Mouse (Mus musculus) thymus, adult 2 months (tissue): Measurements from ENCODE around the gene Upk3bl. TPM values are rescaled to one million over a fixed set of nuclear protein-coding genes. Genes with fewer than 3 reads are reported as not detected.
A peak's percentile ranks its signal among the peaks of the same experiment; 100 is the strongest.

ENCODE experiments used
- DNase-seq: peaks from one replicate; pipeline ENCODE4 v3.0.0; 2021
- H3K27ac ChIP-seq: fragments of 200-500 bp; 2 replicates; pipeline ENCODE4 v1.5.1; 2012; ENCODE audit warnings: low read length, control low read depth; ENCODE audit not compliant: control insufficient read depth, insufficient read depth
- H3K27me3 ChIP-seq: fragments of 200-500 bp; 2 replicates; pipeline ENCODE4 v1.6.1; 2012; ENCODE audit warnings: mild to moderate bottlenecking, low read length, moderate library complexity, mixed read lengths; ENCODE audit not compliant: control insufficient read depth, insufficient read depth
- H3K36me3 ChIP-seq: fragments of 200-500 bp; 2 replicates; pipeline ENCODE4 v1.6.1; 2012; ENCODE audit warnings: mild to moderate bottlenecking, low read length, moderate library complexity; ENCODE audit not compliant: control insufficient read depth, insufficient read depth
- H3K4me1 ChIP-seq: fragments of 200-500 bp; replicated peaks from 2 replicates; pipeline ENCODE4 v1.6.1; 2012; ENCODE audit warnings: low read length; ENCODE audit not compliant: control insufficient read depth, insufficient read depth
- H3K4me3 ChIP-seq: fragments of 200-500 bp; 2 replicates; pipeline ENCODE4 v1.5.1; 2012; ENCODE audit warnings: mild to moderate bottlenecking, low read length, control low read depth, moderate library complexity; ENCODE audit not compliant: control insufficient read depth, insufficient read depth
- CTCF ChIP-seq: fragments of 200-500 bp; IDR thresholded peaks from 2 replicates; pipeline ENCODE4 v1.5.1; 2012; ENCODE audit warnings: mild to moderate bottlenecking, control low read depth, low read length, moderate library complexity, borderline replicate concordance; ENCODE audit not compliant: control insufficient read depth, poor library complexity, insufficient read depth; ENCODE audit errors: extremely low read depth
- POLR2A ChIP-seq: fragments of 200-500 bp; IDR thresholded peaks from 2 replicates; pipeline ENCODE4 v1.6.1; 2012; ENCODE audit warnings: mild to moderate bottlenecking, low read length, control low read depth, moderate library complexity; ENCODE audit not compliant: control insufficient read depth, poor library complexity, insufficient read depth; ENCODE audit errors: extremely low read depth
- WGBS: fragments of 180-500 bp; shearing (Covaris S2); methylation state at CpG from one replicate; pipeline ENCODE4 v1.1.7; 2018; 5-methylcytosine and 5-hydroxymethylcytosine counted together
- polyA plus RNA-seq: library from polyadenylated mRNA; depleted of rRNA; stranded (reverse); fragments of >200 nt; gene quantifications from 2 replicates; pipeline ENCODE4 v1.2.3, GENCODE M21; 2012

Gene Upk3bl
- polyA plus RNA-seq, 1 experiment = 1.3 TPM

GRCm38 (mm10) chr5:136073526-136073925 lies 19.2 kb downstream of the Upk3bl start:
- Histone ChIP-seq H3K4me1 (peaks cover 8% of the 10 kb centered on the region), H3K36me3 (no peaks in the 10 kb centered on the region), H3K4me3 (no peak overlapping the region), H3K27ac (no peak overlapping the region), H3K27me3 (no peaks in the 10 kb centered on the region)
- 88% methylated on average over 11 of the region's 11 CpGs for WGBS
- DNase-seq = no peak
- no peak for TF ChIP-seq CTCF
- no peak for TF ChIP-seq POLR2A

GRCm38 (mm10) chr5:136075076-136075475 lies 20.8 kb downstream of the Upk3bl start:
- Histone ChIP-seq H3K4me3 (no peak overlapping the region), H3K27me3 (no peaks in the 10 kb centered on the region), H3K36me3 (no peaks in the 10 kb centered on the region), H3K27ac (no peak overlapping the region), H3K4me1 (peaks cover 8% of the 10 kb centered on the region)
- TF ChIP-seq CTCF (no peak), POLR2A (no peak)
- no peak for DNase-seq
- 93% methylated on average over 5 of the region's 5 CpGs for WGBS

- no peaks in the 10 kb centered on the region for H3K27me3 ChIP-seq
- H3K27ac ChIP-seq = no peak overlapping the region
- no peaks in the 10 kb centered on the region for H3K36me3 ChIP-seq
- TF ChIP-seq CTCF (no peak), POLR2A (no peak)
- 85% methylated on average over 7 of the region's 7 CpGs for WGBS
- peaks cover 8% of the 10 kb centered on the region for H3K4me1 ChIP-seq
- no peak overlapping the region for H3K4me3 ChIP-seq
- DNase-seq = no peak
Measured at GRCm38 (mm10) chr5:136076284-136076683, 22.0 kb downstream of the Upk3bl start.

GRCm38 (mm10) chr5:136077001-136077550 lies 22.8 kb downstream of the Upk3bl start:
- TF ChIP-seq CTCF (no peak), POLR2A (no peak)
- Histone ChIP-seq H3K27ac (peak overlapping the region; percentile 31), H3K4me1 (peaks cover 8% of the 10 kb centered on the region), H3K36me3 (no peaks in the 10 kb centered on the region), H3K27me3 (no peaks in the 10 kb centered on the region), H3K4me3 (no peak overlapping the region)
- no peak for DNase-seq
- WGBS = 14% methylated on average over 9 of the region's 9 CpGs

GRCm38 (mm10) chr5:136078136-136078535 lies 23.8 kb downstream of the Upk3bl start:
- Histone ChIP-seq H3K27ac (no peak overlapping the region), H3K4me3 (no peak overlapping the region), H3K4me1 (peaks cover 8% of the 10 kb centered on the region), H3K36me3 (no peaks in the 10 kb centered on the region), H3K27me3 (no peaks in the 10 kb centered on the region)
- no peak for DNase-seq
- WGBS = 97% methylated on average over 5 of the region's 5 CpGs
- no peak for TF ChIP-seq POLR2A

GRCm38 (mm10) chr5:136082345-136082744 lies 28.1 kb downstream of the Upk3bl start:
- H3K4me1 ChIP-seq = peaks cover 38% of the 10 kb centered on the region
- 97% methylated on average over 4 of the region's 4 CpGs for WGBS
- H3K27ac ChIP-seq = no peak overlapping the region
- no peaks in the 10 kb centered on the region for H3K27me3 ChIP-seq
- DNase-seq = no peak
- TF ChIP-seq POLR2A = no peak
- TF ChIP-seq CTCF = no peak
- no peak overlapping the region for H3K4me3 ChIP-seq
- H3K36me3 ChIP-seq = no peaks in the 10 kb centered on the region

GRCm38 (mm10) chr5:136083669-136084107 lies 29.4 kb downstream of the Upk3bl start, which contains the start of gene Rasa4:
TSS of gene Rasa4 (plus strand) at chr5:136083916.
- under 1% methylated on average over 27 of the region's 28 CpGs for WGBS
- Histone ChIP-seq H3K27ac (no peak within 1 kb of the TSS), H3K4me3 (peak within 1 kb of the TSS; percentile 56), H3K4me1 (peaks cover 37% of the 10 kb centered on the region), H3K36me3 (no peaks in the 10 kb centered on the region), H3K27me3 (no peaks in the 10 kb centered on the region)
- TF ChIP-seq POLR2A (no peak), CTCF (0 out of 2 replicates have a peak, but pooled peaks have one; percentile 5)
- DNase-seq = peak; percentile 95
